Mouse (Mus musculus): Measurements from ENCODE around the gene Gfy.

- no peak for TF ChIP-seq CTCF (IDR thresholded peaks at IDR 0.05)
- no peak for TF ChIP-seq POLR2A (IDR thresholded peaks at IDR 0.05; ENCODE audit: insufficient read depth, low read depth, low read length)
- TF ChIP-seq EP300 (IDR thresholded peaks at IDR 0.05; ENCODE audit: insufficient read depth, low read depth, low read length) = no peak
Measured at GRCm38 (mm10) chr7:45157459-45157858, 21.9 kb downstream of the Gfy start.

Data from heart, adult 2 months (tissue).